Mouse (Mus musculus) 3134 (cell line): ENCODE results near the gene Zfp956.

Experiments used
- DNase-seq: peaks from one replicate; pipeline ENCODE4 v3.0.0-alpha.2; 2011; ENCODE audit warnings: low spot score; ENCODE audit not compliant: insufficient read length; ENCODE audit errors: extremely low read depth

Gene Zfp956

DNA sequence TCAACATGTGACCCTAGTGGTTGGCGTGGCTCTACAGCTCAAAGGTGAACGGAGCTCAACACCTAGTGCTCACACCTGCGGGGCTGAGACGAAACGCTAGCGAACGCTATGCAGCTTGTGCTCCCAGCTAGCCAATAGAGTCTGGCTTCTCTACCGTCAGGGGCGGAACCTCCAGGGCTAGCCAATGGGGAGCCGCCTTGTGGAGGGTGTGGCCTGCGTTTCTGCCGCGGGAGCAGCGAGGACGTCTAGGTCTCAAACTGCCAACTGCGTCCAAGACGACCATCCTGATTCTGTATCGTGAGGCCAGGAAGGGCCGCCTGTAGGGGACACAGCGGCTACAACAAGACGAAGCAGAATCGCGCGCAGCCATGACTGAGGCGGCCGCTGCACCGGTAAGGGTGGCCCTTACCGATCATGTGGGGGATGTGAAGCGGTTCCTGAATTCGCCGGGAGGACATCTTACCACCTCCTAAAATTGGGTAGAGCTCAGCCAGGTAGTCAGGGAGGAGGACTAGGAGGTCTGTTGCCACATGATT is at the start of gene Zfp956:
Zfp956 (plus strand) TSS at position 200 of the 536 bp plus-strand sequence.
- peak; percentile 86 for DNase-seq

DNA sequence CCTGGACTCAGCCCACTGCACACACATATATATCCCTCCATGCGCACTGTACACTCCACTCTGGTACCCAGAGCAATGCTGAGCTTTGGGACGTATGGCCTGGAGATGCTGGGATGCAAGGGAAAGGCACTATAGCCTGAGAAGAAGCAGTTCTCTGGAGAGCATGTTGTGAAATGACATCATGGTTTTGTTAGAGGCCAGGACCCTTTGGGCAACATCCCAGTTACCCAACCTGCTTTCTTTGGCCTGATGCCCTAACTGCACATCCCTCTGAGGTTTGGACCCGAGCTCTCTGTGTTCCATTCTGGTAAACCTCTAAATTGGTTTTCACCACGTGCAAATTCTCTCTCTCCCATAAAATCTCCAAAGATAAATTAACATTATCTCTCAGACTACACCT is 49.6 kb upstream of the Zfp956 start:
- DNase-seq = no peak

DNA sequence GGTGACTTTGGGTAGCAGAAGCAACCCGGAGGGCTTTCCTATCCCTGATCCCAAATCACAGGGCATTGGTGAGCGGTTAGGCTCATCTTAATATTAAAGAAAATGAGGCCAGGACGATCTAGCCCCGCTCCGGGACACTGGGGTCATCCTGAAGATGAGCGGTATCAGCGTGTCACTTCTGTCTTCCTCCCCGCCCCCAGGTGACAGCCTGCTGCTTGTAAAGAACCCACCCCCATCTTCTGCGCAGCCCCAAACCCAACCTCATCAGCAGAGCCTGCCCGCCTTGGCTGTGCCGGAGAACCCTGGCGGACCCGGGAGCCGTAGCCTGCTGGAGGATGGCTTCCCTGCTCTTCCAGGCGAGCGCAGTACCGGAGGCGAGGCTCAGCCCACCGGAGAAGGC is 48.8 kb upstream of the Zfp956 start:
- no peak for DNase-seq

DNA sequence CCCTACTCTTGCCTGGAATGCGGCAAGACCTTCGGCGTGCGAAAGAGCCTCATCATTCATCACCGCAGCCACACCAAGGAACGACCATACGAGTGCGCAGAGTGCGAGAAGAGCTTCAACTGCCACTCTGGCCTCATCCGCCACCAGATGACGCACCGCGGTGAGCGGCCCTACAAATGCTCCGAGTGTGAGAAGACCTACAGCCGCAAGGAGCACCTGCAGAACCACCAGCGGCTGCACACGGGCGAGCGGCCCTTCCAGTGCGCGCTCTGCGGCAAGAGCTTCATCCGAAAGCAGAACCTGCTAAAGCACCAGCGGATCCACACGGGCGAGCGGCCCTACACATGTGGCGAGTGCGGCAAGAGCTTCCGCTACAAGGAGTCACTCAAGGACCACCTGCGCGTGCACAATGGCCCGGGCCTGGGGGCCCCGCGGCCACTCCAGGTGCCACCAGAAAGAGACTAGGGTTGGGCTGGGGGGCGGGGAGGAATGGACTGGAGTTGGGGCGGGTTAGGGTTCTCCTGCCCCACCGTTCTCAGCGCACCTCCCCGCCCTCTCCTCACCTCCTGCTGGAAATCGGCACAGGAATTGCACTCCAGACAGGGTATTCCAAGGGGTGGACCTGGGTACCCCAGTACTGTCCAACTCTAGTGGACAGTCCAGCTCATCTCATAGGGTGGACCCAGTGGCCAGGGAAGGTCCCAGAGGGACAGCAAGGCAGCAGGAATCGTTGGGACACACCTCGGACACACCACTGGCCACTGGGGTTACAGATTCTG is 48.1 kb upstream of the Zfp956 start:
- DNase-seq = peak; percentile 11

DNA sequence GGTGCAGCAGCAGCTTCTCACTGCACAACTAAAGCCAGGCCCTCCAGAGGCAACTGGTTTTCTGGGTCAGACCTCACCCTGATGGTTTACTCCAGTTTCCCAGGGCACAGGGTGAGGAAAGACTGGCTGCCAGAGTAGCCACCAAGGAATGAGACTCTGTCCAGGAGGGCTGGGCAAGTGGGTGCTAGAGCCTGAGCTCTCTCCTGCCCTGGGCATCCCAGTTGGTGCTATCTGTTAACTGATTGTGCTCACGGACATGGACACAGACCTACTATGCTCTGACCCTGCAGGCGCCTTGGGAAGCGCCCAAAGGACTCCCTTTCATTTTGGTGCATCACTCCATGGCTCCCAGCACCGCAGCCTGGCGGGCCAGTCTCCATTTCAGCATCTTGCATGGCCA is 46.9 kb upstream of the Zfp956 start:
- no peak for DNase-seq

DNA sequence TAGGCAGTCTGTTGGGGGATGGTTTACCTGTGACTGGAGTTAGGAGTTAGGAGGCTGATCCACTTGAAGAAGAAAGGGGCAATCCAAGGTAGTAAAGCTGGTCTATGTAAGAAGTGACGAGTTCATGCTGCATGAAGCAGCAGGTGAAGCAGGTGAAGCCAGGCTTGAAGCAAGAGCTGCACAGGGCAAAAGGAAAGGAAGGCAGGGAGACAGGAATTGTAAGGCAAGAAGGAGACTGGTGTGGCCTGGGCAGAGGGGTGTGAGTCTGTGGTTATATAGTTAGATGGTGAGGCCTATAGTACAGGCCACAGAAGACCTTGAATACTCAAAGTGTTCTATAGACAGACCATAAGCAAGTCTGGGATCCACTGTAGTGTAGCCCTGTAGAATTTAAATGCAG is 44.2 kb upstream of the Zfp956 start:
- no peak for DNase-seq

DNA sequence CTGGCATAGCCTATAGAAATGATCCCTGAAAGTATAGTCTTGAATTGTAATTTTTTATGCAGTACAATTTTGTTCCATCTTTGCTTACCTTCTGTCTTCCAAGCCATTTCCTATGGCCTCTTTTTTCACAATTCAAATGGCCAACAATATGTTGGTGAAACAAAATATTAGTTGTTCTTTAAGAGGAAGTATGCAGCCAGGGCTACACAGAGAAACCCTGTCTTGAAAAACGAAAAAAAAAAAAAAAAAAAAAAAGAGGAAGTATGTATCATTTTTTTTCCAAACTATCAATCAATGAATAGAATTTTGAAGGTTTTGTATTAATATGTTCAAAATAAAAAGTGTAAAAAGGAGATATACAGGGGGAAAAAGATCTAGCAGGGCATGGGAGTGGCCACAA is 41.5 kb upstream of the Zfp956 start:
- no peak for DNase-seq

DNA sequence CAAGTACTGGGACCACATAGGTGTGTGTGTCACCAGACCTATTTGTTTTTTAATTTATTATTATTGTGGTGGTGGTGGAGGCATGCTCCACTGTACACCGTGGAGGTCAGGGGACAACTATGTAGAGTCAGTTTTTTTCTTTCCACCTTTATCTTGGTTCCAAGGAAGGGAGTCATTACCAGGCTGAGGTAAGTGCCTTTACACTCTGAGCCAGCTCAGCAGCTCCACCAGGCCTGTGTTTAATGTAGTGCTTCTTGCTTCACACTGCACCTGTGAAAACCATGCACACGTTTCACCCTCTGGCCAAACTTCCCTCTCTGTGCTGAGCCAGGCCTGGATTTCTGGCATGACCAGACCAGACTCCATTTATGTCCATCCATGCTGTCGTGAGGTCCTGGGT is 40.2 kb upstream of the Zfp956 start:
- no peak for DNase-seq

DNA sequence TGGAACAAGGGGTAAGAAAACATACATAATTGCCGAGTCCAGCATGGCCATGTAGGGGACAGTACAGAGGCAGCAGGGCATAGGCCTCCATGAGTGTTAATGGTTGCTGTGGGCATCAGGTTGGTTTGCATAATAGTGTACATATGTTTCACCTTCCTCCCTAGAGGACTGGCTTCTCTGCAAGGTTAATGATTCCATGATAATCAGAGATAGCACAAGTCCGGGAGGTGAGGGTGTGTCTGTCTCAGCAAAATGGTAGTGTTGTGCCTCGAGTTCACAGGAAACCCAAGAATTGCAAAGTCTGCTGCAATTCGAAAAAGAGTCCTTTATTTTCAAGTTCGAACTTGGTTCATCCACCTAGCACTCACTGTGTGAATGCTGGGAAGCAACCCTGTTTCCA is 36.1 kb upstream of the Zfp956 start:
- DNase-seq = no peak

DNA sequence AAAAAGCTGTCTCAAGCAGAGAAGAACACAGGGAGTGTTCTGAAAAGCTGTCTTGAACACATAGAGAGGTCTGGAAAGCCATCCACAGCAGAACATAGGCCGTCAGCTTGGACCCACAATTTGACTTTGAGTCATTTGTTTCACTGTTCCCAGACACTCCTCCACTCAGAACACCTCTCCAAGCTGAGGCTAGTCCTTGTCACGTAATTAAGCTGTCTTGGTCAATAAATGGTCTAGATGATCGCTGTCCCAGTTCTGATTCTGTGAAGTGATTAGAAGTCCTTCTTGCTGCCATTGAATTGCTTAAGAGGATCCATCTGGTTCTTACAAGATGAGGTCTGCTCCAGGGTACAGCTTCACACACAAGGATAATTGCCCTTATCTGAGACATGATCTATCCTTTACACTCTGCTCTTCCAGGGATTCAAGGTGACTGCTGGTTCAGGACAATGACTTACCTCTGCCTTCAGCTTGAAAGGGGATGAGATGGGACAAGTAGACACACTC is 34.4 kb upstream of the Zfp956 start:
- no peak for DNase-seq

DNA sequence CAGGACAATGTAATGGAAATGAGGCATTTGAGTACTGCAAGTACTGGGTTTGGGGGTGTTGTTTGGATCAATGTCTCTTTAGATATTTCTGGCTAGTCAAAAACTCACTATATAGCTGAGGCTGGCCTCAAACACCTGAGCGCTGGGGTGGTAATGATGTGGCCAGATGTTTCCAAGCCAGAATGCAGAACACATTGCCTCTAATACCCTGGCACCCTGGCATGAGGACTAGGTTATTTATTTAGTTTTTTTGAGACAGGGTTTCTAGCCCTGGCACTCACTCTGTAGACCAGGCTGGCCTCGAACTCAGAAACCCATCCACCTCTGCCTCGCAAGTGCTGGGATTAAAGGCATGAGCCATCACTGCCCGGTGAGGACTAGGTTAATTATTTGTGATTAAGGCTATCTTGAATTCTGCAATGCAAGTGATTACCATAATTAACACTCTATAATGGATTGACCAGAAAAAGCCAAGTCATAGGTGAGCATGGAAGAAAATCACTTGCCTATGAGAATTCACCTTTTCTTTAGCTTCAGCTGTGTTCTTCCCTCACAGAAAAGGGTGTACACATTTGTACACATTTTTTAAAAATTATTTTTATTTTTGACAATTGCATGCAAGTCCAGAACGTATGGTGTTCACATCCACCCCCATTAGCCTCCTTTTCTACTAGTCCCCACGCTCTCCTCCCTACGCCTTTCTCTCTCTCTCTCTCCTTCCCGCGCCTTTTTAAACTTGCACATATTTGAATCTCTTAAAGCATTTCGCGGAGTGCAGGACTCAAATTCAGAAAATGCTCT is 33.3 kb upstream of the Zfp956 start:
- no peak for DNase-seq

DNA sequence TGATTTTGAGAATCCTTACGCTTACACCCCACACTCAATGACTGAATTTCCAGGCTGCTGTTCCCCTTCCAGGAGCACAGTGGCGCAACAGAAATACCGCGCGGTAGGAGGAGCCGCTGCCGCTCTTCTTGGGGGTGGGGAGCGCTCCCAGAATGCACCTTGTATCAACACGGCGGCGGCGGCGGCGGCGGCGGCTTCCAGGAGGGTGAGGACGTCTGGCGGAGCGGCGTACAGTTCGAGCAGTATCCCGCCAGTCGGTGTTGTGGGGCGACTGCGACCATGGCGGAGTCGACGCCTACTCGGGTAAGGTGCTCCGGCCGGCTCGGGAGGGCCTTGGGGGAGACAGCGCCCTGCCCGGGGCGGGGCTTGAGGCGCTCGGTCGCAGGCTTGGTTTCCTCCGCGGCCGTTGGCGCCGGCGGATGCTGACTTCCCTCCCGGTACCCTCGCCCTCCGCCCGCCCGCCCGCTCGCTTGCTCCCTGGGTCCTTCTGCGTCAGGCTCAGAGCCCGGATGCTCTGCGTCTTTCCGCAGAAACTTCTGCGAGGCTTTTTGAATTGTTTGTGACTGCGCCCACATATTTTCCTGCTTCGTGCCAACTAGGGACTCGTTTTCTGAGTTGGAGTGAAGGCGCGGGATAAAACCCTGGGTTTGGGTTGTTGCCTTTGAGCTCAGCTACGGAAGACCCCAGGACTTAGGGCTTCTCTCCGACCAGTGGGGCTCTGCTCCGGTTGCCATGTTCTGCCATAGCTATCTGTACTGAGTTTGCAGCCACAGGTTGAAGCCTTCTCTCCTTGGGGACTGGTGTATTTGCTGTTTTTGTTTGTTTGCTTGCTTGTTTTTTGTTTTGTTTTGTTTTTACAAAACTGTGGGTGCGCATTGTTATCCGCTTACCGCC is 32.5 kb upstream of the Zfp956 start, which contains the start of gene Zfp212:
Zfp212 (plus strand) TSS at position 30 of the 894 bp plus-strand sequence.
- peak; percentile 82 for DNase-seq

DNA sequence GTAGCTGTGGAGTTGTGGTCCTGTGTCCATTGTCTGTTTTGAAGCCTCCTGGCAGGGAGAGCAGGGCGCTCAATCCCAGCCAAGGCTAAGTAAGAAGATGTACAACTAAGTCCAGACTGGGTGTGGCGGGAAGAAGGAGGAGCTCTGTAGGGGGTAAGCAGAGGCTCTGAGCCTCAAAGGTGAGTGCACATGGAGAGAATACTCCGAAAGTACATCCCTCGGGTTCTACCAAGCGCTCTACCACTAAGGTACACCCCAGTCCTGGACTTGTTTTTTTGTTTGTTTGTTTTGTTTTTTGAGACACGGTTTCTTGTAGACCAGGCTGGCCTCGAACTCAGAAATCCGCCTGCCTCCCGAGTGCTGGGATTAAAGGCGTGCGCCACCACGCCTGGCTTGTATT is 10.7 kb upstream of the Zfp956 start:
- no peak for DNase-seq

DNA sequence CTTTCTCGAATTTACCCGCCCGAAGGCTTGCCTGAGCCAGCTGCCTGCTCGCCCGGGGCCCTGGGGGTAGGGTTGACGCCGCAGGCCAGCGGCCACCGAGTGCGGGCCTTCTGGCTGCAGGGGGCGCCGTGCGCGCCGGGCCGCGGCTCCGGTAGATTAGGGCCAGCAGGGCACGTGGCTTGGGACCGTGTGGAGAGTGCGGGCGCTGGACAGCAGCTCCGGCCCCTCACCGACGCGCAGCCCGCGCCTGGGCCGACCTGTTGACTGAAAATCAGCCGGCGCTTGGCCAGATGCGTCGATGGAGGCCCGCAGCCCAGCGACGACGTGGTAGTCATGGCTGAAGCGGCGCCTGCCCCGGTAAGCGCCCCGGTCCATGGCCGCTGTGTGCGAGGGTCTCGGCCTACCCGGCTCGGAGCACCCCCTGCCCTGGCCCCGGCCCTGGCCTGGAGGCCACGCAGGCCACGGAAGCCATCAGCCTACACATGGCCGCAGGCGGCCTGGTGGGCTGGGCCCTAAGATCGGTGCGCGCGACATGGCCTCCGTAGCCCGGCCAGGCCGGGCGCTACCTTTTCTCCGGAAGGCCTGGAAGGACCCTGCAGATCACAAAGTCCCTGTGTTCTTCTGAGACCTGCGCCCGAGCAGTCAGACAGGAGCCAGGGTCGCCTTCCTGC is 10.0 kb upstream of the Zfp956 start:
- no peak for DNase-seq

DNA sequence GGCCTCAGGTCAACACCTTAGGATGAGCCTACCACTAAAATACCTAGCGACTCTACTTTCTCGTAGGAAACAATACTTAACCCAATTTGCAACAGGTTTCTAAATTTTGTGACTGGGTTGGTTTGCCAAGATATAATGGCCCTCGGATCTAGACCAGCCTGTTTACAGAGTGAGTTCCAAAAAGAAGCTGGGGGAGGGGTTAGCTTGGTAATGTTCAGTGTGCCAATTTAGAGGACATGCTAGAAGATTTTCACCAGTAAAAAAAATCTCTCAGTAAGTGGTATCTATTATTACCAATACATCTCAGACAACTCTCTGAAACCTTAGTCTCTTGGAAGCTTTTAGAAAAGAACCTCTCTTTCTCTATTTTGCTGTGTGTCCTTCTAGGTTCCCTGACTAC is 9.5 kb upstream of the Zfp956 start:
- DNase-seq = no peak

DNA sequence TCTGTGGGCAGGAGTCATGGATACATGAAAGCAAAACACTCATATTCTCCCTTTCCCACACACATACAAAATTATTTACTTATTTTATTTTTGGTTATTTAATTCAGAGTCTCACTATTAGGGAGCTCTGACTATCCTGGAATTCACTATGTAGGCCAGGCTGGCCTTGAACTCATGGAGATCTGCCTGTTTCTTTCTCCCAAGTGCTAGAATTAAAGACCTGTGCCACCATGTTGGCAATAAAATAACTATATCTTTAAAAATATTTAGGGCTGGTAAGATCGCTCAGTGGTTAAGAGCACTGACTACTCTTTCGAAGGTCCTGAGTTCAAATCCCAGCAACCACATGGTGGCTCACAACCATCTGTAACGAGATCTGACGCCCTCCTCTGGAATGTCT is 5.8 kb upstream of the Zfp956 start:
- no peak for DNase-seq

DNA sequence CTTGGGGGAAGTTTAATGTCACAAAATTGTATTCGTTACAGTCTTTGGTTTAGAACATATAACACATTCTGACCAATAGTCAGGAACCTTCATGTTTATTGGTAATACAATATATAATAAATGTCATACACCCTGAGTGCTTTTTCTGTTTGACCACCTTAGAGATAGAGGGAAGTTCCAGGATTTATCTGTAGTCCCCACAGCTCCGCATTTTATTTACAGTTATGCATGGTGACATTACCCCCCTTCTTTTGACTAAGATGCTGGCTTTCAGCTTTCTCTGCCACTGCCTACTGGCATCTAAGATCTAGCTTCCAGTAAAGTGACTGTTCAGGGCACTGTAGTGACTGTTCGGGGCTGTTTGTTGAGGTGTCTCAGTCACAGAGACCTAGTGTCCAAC is 1.2 kb downstream of the Zfp956 start:
- DNase-seq = no peak

DNA sequence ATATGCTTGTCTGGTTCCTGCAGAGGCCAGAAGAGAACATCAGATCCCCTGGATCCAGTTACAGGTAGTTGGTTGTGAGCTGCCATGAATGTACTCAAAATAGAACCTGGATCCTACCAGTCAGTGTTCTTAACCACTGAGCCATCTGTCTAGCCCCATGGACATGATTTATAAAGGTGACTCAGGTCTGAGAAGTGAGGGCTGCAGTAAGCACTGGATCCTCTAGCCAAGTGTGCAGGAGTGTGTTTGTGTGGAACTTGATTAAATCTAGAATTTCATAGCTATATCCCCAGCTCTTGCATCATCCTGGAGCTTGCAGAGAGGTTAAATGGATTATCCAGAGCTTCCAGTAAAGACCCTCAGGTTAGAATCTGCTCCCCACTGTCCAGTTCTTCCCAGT is 4.6 kb downstream of the Zfp956 start:
- DNase-seq = no peak

DNA sequence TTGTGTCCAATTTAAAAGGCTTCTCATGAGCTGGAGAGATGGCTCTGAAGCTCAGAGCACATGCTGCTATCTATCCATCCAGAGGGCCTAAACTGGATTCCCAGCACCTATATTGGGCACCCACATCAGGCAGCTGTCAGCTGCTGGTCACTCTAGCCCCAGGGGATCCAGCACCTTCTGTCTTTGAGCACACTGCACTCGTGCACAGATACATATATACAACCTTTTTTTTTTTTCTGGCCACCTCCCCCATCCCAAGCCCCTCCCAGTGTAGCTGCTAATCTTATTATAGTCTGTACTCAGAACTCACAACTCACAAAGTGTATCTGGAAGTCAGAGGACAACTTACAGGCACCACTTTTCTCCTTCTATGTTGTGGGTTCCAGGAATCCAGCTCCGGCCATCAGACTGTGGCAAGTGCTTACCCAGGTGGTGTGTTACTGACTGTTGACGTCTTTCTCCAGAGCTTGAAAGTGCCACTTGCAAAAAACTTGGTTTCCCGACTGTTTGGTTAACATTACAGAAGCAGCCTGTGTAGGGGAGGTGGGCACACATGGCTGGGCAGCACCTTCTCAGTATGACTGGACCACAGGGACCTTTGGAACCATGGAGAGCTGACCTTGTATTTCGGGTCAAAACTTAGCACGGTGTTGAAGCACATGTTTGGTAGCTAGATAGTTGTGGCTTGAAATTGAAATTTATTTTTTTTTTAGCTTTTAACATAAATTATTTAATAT is 7.7 kb downstream of the Zfp956 start:
- no peak for DNase-seq
